Mouse (Mus musculus) brown adipose tissue, adult 24 weeks (tissue): ENCODE measurements around the gene Hsd17b7. TPM values are rescaled to one million over a fixed set of nuclear protein-coding genes. Genes with fewer than 3 reads are reported as not detected.
"Not testable (repeated sequence)": the region's sequence is repeated elsewhere in the genome, so short reads cannot be mapped to it uniquely, and the experiment has no call there.

Experiments used
- H3K27ac ChIP-seq: fragments of 200-500 bp; replicated peaks from 2 replicates; pipeline ENCODE4 v1.5.1; 2012; ENCODE audit warnings: low read depth, mild to moderate bottlenecking, low read length
- H3K4me1 ChIP-seq: fragments of 200-500 bp; 2 replicates; pipeline ENCODE4 v1.6.1; 2012; ENCODE audit warnings: low read length, mixed read lengths; ENCODE audit not compliant: control insufficient read depth, insufficient read depth, insufficient read length
- H3K4me3 ChIP-seq: fragments of 200-500 bp; 2 replicates; pipeline ENCODE4 v1.5.1; 2012; ENCODE audit warnings: low read depth, mild to moderate bottlenecking, low read length, moderate library complexity; ENCODE audit not compliant: insufficient read depth
- polyA plus RNA-seq: library from polyadenylated mRNA; stranded (reverse); fragments of >200 nt; gene quantifications from 2 replicates; pipeline ENCODE4 v1.2.4, GENCODE M21; 2012; ENCODE audit not compliant: missing spikeins, insufficient read depth, insufficient read length

Hsd17b7 gene
- 5.5 and 5.6 TPM in 2 replicates for polyA plus RNA-seq

DNA sequence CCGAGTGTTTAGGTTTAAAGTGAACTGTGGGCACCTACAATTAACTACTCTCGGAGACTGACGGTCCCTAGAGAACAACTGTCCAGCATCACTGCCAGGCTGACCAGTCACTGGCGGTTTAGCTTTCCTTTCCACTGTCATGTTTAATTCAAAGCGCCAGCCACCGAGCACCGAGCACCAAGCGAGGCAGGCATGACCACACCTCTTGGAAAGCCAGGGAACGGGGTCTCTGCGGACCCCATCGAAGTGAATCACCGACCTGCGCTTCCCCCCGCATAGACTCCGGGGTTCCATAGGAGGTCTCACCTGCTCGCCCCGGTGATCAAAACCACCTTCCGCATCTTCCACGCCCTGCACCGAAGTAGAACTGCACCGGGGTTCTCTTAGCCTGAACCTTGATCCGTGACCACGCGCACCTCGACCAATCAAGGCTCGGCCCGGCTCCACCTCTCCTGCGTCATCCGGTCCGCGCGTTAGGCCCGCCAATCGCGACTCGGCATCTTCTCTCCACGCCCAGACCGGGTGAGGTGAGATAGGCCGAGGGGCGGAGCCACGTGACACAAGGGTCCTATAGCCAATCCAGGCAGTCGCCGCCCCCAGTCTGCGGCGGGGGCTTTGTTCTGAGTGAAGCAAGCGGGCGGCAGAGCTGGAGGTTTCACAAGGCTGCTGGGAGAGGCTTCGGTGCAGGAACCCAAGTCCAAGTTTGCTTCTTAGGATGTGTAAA is at the start of gene Hsd17b7:
Gene Hsd17b7 (minus strand): TSS at position 450 of the 724 bp plus-strand sequence.
- no peaks in the 10 kb centered on the region for H3K4me1 ChIP-seq
- H3K27ac ChIP-seq: no peak within 1 kb of the TSS

DNA sequence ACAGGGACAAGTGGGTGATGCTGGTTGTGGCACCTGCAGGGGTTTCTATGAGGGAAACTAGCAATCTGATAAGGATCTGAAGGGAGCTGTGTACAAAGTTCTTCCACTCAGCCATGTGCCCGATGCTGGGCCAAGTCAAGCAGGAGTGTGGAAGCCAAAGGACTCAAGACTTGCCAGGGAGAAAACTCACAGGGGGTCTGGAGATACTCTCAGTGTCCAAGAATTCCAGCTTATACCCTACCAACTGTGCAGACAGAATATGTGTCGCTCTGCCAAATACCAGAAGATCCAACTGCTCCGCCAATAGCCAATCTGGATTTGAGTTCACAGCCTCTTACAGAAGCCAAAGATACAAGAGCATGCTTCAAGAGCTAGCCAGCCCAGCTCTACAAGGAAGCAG is 45.7 kb upstream of the Hsd17b7 start:
- Histone ChIP-seq H3K4me1 (no peaks in the 10 kb centered on the region), H3K4me3 (no peak overlapping the region), H3K27ac (no peak overlapping the region)

More for the DNA sequence above, at the start of gene Hsd17b7:
- peak within 1 kb of the TSS; percentile 71 for H3K4me3 ChIP-seq

DNA sequence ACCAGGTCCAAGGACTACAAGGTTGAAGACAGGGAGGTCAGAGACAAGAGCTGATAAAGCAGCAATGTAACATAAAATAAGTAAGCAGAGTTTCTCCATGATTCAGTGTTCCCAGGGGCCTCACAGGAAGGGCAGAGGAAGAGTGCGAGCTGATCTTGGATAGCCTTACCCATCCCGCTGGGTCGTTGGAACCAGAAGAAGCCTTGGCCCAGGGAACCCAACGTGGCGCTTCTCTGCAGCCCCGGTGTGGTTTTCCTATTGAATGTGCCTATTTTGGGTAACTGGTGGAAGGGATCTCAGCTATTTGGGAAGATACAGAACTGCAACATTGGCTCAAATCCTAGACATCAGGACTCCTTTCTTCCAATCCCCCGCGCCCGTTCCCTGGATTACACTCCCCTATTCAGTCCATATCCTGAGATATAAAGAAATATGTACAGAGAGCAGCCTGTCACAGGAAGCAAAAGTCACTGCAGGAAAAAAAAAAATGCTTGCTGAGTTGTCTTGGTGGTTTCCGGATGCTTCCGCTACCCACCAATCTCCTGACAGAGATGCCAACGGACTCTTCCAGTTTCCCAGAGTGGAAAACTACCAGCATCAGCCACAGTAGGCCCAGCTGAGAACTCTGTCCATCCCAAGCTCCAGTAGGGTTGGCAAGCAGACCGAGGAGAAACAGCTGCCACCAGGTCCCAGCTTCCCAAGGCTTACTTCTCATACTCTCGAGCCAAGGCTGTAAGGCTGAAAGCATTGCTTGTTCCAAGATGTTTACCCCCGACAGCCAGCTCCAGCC is 41.9 kb upstream of the Hsd17b7 start:
- no peak overlapping the region for H3K4me3 ChIP-seq
- no peaks in the 10 kb centered on the region for H3K4me1 ChIP-seq
- H3K27ac ChIP-seq: no peak overlapping the region

DNA sequence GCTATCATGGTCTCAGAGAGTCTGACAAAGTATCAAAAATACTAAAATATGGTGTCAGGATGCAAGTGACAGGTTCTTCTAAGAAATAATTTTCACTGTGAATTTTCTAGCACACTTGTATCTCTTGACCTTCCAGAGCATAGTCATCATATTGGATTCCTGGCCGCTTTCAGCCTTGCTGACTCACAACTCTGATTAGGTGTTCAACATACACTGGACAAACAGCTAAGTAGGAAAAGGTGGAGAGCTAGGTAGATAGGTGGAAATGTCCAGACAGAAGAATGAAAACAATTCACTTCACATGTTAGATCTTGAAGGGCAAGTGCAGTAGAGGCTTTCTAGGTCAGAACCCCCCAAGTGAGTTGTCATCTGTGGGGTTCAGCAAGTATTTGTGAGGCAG is 40.3 kb upstream of the Hsd17b7 start:
- H3K27ac ChIP-seq: no peak overlapping the region
- no peak overlapping the region for H3K4me3 ChIP-seq
- H3K4me1 ChIP-seq: no peaks in the 10 kb centered on the region

DNA sequence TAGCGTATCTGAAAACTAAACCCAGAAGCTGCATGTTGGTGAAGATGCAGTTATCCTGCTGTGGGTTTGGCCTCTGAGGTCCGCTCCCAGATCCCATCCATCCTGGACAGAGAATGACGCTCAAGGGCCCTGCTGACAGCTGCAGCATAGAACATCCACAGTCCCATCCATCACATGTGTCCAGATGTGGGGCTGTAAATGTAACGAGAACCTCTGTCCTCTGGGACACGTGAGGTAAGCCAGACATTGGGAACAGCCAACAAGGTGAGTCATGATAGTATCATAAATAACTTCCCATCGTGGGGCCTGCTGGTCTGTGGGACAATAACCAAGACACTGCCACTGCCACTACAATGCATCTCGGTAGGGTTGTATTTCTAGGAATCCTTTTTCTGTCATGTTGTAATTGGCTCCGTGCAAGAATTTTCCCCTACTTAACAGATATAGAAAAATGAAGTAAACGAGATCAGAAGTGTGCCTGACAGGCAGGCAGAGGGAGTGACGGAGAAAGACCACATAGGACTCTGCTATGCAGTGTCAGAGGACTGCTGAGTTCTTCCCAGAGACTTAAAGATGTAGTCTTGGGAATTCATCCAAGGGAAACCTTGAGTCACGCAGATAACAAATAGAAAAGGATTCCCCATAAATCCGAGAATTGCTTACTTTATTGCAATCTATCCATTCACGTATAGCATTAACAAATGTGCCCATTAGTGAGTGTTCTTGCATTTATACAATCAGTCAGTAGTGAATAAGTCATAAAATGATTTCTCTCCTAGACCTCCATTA is 39.6 kb upstream of the Hsd17b7 start:
- Histone ChIP-seq H3K27ac (no peak overlapping the region), H3K4me1 (no peaks in the 10 kb centered on the region)

DNA sequence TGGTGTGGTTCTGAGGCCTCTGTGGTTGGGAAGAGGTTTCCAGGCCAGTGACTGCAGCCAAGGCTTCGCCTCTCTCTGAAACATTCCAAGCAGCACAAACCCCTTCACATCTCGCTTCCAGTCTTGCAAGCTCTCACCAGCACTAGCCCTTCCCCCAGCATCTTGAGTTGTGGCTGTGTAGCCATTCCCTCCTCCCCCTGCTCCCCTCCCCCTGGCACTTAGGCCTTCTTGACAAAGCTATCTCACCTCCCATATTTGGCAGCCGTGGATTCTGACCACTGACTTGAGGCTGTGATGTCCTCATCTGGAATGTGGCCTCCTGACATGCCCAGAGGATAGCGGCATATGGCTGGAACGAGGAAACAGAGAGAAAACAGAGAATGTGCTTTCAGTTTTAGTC is 37.5 kb upstream of the Hsd17b7 start:
- Histone ChIP-seq H3K27ac (no peak overlapping the region), H3K4me1 (no peaks in the 10 kb centered on the region), H3K4me3 (no peak overlapping the region)

More for the DNA sequence above, 39.6 kb upstream of the Hsd17b7 start:
- H3K4me3 ChIP-seq: no peak overlapping the region

DNA sequence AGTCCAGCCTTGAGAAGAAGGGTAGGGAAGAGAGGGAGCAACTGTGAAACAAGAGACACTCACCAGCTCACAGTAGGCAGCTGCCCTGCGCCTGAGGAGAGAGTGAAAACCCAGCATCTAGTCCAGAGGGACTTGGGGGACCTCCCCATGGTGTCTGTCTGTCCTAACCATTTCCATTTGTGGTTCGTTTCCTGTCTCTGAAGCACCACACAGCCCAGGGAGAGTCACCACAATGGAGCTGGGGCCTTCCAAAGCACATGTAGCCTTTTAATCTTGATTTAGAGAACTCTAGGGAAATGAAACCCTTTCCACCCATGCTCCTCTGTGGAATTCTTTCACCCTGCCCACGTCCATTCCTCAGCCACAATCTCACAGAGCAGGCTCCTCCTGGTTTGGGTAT is 36.3 kb upstream of the Hsd17b7 start:
- Histone ChIP-seq H3K4me1 (no peaks in the 10 kb centered on the region), H3K4me3 (no peak overlapping the region), H3K27ac (no peak overlapping the region)

DNA sequence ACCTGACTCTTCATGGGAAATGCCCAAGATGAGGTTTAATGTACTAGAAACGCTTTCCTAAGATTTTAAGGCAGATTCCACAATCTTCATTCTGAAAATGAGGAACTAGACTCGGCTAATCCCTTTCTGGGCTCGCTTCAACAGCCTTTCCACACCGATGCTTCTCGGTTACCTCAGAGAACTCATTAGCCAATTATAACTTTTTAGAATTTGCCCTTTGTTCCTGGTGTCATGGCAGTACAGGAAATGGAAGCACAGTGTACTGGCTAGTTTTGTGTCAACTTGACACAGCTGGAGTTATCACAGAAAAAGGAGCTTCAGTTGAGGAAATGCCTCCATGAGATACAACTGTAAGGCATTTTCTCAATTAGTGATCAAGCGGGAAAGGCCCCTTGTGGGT is 24.9 kb upstream of the Hsd17b7 start:
- not testable (repeated sequence) for H3K4me1 ChIP-seq, H3K4me3 ChIP-seq, H3K27ac ChIP-seq

DNA sequence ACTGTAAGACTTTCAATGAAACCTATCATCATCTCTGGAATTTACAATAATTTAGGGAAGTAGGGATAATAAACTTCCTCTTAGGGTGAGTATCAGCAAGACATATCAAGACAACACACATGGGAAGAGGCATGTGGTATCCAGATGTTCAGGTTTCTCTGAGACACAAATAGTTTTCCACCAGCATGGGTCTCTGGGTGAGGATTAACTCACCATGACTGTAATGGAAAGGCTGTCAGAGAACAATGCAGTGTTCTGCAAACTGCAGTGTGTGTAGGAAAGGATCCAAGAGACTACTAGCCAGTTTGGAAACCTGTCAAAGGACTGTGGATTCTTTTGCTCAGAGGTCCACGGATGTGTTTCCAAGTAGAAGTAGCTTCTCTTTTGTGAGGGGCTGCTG is 17.1 kb upstream of the Hsd17b7 start:
- no peaks in the 10 kb centered on the region for H3K4me1 ChIP-seq
- no peak overlapping the region for H3K27ac ChIP-seq
- no peak overlapping the region for H3K4me3 ChIP-seq

DNA sequence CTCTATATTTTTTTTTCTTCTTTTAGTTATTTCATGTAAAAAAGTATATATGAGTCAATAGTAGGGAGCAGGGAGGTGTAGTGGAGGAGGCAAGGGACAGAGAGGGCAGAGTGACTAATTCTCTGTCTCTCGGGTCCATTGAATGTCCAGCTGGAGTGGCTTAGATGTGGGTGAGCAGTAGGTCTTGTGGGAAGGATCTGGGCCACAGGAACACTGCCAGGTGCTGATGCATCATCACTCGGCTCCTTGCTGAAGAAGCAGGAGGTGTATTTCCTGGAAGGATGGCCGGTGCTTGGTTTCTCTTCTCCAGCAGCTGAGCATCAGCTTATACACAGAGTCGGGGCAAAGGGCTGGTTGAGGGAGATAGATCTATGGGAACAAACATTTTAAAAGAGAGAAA is 8.6 kb upstream of the Hsd17b7 start:
- H3K27ac ChIP-seq: no peak overlapping the region
- H3K4me1 ChIP-seq: no peaks in the 10 kb centered on the region
- H3K4me3 ChIP-seq: no peak overlapping the region

DNA sequence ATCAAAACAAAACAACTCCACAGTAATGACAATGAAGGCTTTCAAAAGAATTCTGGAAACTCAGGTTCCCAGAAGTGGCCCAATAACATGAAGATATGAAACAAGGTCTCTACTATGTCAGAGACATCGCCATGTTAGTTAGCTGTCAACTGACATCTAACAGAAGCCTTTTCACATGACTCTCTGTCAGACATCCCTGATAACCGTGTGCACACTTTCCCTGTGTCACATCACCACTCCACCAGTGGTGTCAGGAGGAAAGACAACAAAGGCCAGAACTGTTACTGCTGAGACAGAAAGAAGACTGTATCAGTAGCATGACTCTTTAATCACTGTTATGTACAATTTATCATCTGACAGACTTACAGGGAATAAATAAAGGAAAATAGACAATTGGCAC is 3.0 kb upstream of the Hsd17b7 start:
- Histone ChIP-seq H3K4me3 (no peak overlapping the region), H3K27ac (no peak overlapping the region), H3K4me1 (no peaks in the 10 kb centered on the region)

DNA sequence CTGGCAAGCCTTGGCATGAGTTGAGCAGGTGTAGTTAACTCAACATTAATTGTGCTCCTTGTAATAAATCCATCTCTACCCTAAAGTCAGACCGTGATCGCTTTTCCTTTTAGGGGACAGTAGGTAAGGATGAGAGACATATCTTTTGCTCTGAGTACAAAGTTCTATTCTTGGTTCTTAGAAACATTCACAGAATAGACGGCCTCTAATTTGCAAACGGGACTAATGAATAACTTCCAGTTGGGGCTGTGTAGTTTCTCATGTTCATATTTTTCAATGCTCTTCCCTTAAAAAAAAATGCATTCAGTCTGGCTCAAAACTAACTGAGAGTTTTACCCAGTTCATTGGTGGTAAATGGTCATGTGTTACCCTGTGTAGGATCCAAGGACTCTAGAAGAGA is 1.9 kb upstream of the Hsd17b7 start:
- Histone ChIP-seq H3K4me1 (no peaks in the 10 kb centered on the region), H3K27ac (no peak overlapping the region), H3K4me3 (no peak overlapping the region)

DNA sequence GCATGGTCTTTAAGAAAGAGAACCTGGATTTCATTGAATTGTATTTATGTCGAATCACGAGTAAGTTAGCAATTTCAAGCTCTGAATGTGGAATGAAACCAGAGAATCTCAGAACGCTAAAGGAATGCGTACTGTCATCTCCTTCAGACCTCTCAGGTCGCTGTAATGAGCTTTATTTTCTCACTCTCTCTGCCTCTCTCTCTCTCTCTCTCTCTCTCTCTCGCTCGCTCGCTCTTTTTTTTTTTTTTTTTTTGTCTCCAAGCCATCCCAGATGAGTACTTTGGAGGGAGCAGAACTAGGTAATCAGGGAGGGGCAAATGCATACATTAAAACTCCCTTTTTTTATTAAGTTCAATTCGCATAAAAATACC is 460 bp upstream of the Hsd17b7 start:
- Histone ChIP-seq H3K27ac (no peak overlapping the region), H3K4me1 (no peaks in the 10 kb centered on the region), H3K4me3 (peak overlapping the region; percentile 59)

DNA sequence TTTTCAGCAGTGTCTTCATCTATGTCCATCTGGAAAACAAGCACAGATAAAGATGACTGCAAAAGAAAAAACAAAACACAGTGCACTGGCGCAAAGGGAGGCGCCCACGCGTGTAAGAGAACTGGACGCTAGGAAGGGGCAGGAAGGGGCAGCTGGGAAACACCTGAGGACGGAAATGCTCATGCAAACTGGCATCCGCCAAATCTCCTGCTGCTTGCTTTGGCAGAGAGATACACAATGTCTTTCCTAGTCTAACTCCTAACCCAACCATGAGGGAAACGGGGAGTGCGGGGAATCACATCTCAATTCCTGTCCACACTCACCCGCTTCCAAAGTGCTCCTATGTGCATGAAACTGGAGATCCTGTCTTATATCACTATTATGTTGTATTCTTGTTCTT is 15.9 kb downstream of the Hsd17b7 start:
- Histone ChIP-seq H3K27ac (no peak overlapping the region), H3K4me3 (no peak overlapping the region), H3K4me1 (no peaks in the 10 kb centered on the region)

DNA sequence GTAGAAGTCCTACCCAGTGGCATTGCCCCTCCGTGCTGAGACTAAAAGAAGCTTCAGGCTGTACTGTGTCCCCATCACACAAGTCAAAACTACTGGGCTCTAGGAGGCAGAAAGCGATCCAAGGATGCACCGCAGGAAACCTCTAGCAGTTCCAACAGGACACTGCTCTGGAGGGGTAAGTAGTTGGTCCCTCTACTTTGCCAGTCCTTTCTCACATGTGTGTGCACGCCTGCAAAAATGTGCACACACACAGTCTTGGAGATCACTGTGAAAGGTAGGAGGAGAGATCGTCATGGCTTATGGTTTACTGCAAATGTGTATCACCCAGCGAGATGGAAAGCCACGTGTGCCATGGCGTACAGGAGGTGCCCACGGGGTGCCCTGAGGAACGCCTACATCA is 16.4 kb downstream of the Hsd17b7 start:
- no peak overlapping the region for H3K27ac ChIP-seq
- no peaks in the 10 kb centered on the region for H3K4me1 ChIP-seq
- no peak overlapping the region for H3K4me3 ChIP-seq
